Mouse (Mus musculus) lung, embryonic 16.5 days (tissue): ENCODE data around the gene Cdhr1. TPM values are rescaled to one million over a fixed set of nuclear protein-coding genes. Genes with fewer than 3 reads are reported as not detected.

Source experiments
- ATAC-seq: fragments of 200-750 bp; cut with Nextera tagmentation; 2 replicates; pipeline ENCODE4 v1.8.0; 2017; ENCODE audit warnings: low read depth, mild to moderate bottlenecking, moderate library complexity
- H3K27ac ChIP-seq: fragments of 300-500 bp; sonication (generic); 2 replicates; pipeline ENCODE4 v1.5.1; 2014; ENCODE audit warnings: mild to moderate bottlenecking, control low read depth, low read length
- H3K27me3 ChIP-seq: fragments of 300-500 bp; sonication (generic); 2 replicates; pipeline ENCODE4 v1.6.1; 2014; ENCODE audit warnings: low read depth, low read length, mixed read lengths; ENCODE audit not compliant: control insufficient read depth, insufficient read depth
- H3K36me3 ChIP-seq: fragments of 300-500 bp; sonication (generic); 2 replicates; pipeline ENCODE4 v1.6.1; 2014; ENCODE audit warnings: low read length; ENCODE audit not compliant: control insufficient read depth, insufficient read depth
- H3K4me1 ChIP-seq: fragments of 300-500 bp; sonication (generic); replicated peaks from 2 replicates; pipeline ENCODE4 v1.6.1; 2014; ENCODE audit warnings: low read length, mixed read lengths; ENCODE audit not compliant: control insufficient read depth, insufficient read depth
- H3K4me2 ChIP-seq: fragments of 300-500 bp; sonication (generic); 2 replicates; pipeline ENCODE4 v1.6.1; 2014; ENCODE audit warnings: low read depth, low read length, control low read depth
- H3K4me3 ChIP-seq: fragments of 300-500 bp; sonication (generic); 2 replicates; pipeline ENCODE4 v1.5.1; 2014; ENCODE audit warnings: mild to moderate bottlenecking, low read length, control low read depth
- H3K9ac ChIP-seq: fragments of 300-500 bp; sonication (generic); 2 replicates; pipeline ENCODE4 v1.6.1; 2014; ENCODE audit warnings: low read length, control low read depth
- H3K9me3 ChIP-seq: fragments of 300-500 bp; sonication (generic); 2 replicates; pipeline ENCODE4 v1.6.1; 2016; ENCODE audit warnings: low read length; ENCODE audit not compliant: control insufficient read depth
- WGBS: fragments of 180-500 bp; shearing (Covaris S2); extraction: QIAGEN DNeasy Blood & Tissue Kit; methylation state at CpG from one replicate; pipeline ENCODE4 v1.1.7; 2014; 5-methylcytosine and 5-hydroxymethylcytosine counted together
- polyA plus RNA-seq: library from polyadenylated mRNA; unstranded; fragments of >200 nt; fragmentation: Nextera tagmentation; extraction: Ambion mirVana; gene quantifications from 2 replicates; pipeline ENCODE4 v1.2.1, GENCODE M21; 2015

Cdhr1 gene
- polyA plus RNA-seq, 1 experiment from 2014 or later, result 0.09 TPM

DNA sequence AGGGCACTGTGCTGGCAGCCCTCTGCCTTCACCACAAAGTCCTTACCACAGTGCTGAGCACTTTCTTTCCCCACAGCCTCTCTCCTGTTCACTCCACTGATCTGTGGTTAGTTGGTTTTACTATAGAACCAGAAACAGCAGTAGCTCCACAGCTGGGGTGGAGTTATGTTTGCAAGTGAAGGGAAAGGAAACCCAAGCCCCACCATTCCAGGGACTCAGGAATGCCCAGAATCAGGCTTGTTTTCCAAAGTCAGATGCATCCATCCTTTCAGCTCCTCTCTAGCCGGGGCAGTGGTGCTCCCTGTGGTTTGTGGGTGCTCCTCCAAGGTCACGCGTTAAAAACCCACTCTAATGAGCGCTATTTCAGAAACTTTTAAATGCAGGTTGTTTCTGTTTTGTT lies 2.6 kb downstream of the Cdhr1 start:
- ATAC-seq, result no peak
- 59% methylated on average over 4 of the region's 4 CpGs for WGBS
- H3K27me3 ChIP-seq, result peaks cover 19% of the 10 kb centered on the region; the same call in 1 of the 2 replicates

DNA sequence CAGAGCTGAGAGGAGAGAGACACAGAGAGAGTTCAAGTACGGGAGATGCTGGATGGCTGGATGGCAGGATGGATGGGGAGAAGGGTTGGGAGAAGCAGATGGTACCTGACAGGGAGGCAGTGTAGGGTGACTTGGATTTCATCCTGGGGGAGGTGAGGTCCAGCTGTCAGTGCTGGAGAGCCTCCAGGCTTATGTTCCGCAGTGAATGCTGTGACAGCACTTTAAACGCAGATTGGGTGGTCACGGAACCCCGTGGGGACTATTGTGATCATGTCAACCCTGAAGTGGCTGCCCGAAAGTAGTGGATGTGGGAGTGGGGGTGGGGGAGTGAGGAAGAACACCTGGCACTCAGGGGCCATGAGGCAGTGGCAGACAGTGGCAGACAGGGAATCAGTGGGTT lies 3.7 kb downstream of the Cdhr1 start:
- Histone ChIP-seq H3K4me3 (no peak overlapping the region), H3K27ac (no peak overlapping the region), H3K9me3 (no peaks in the 10 kb centered on the region), H3K9ac (no peak overlapping the region), H3K4me2 (no peak overlapping the region), H3K36me3 (no peaks in the 10 kb centered on the region), H3K4me1 (no peaks in the 10 kb centered on the region), H3K27me3 (peaks cover 19% of the 10 kb centered on the region; the same call in 1 of the 2 replicates)
- no peak for ATAC-seq
- 61% methylated on average over 6 of the region's 6 CpGs for WGBS

More for the DNA sequence above, 2.6 kb downstream of the Cdhr1 start:
- Histone ChIP-seq H3K9me3 (no peaks in the 10 kb centered on the region), H3K36me3 (no peaks in the 10 kb centered on the region), H3K27ac (no peak overlapping the region), H3K9ac (no peak overlapping the region), H3K4me3 (no peak overlapping the region), H3K4me1 (no peaks in the 10 kb centered on the region), H3K4me2 (no peak overlapping the region)

DNA sequence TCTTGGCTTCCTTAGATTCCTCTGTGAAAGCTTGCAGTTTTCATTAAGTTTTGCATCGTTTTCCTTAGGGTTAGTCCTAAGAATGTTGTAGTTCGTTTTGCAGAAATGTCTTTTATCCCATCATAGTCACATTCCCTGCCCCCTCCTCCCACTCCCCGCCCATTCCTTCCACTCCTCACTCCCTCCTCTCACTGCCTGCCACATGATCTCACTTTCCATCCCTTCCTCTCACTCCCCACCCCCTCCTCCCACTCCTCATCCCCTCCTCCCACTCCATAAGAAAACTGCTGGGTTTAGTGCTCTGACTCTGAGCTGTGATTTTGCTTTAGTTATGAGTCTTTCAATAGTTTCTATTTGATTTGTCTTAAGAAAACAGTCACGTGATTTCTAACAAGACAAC lies 14.4 kb downstream of the Cdhr1 start:
- WGBS, result 26% methylated on average over 4 of the region's 4 CpGs
- H3K9ac ChIP-seq, result no peak overlapping the region
- no peak for ATAC-seq
- no peak overlapping the region for H3K27ac ChIP-seq
- no peaks in the 10 kb centered on the region for H3K27me3 ChIP-seq
- no peaks in the 10 kb centered on the region for H3K4me1 ChIP-seq
- no peak overlapping the region for H3K4me2 ChIP-seq
- no peaks in the 10 kb centered on the region for H3K36me3 ChIP-seq
- no peak overlapping the region for H3K4me3 ChIP-seq
- H3K9me3 ChIP-seq, result no peaks in the 10 kb centered on the region

DNA sequence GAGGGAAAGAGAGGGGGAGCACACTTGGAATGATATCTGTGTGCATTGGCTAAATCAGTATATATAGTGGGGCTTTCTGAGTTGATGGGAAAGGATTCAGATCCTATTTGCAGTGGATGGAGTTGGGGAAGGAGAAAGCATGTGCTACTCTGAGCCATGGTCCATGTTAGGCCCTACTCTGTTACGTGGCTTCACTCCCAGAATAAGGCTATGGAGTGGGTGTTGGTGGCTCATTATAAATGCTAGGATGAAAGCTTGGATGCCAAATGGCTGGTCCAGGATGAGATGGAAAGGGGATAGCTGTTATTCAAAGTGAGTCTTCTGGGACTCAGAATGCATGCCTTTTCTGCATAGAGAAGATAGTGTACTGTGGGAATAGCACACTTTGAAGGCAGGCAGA lies 17.4 kb downstream of the Cdhr1 start:
- no peak overlapping the region for H3K4me2 ChIP-seq
- no peaks in the 10 kb centered on the region for H3K9me3 ChIP-seq
- H3K4me1 ChIP-seq, result no peaks in the 10 kb centered on the region
- no peaks in the 10 kb centered on the region for H3K36me3 ChIP-seq
- ATAC-seq, result no peak
- no peak overlapping the region for H3K9ac ChIP-seq
- WGBS, result 63% methylated on average over 1 of the region's 1 CpGs
- H3K27ac ChIP-seq, result no peak overlapping the region
- no peak overlapping the region for H3K4me3 ChIP-seq
- no peaks in the 10 kb centered on the region for H3K27me3 ChIP-seq

- H3K9ac ChIP-seq, result no peak overlapping the region
- H3K4me1 ChIP-seq, result no peaks in the 10 kb centered on the region
- no peak for ATAC-seq
- H3K27ac ChIP-seq, result no peak overlapping the region
- no peaks in the 10 kb centered on the region for H3K9me3 ChIP-seq
- H3K4me3 ChIP-seq, result no peak overlapping the region
- H3K27me3 ChIP-seq, result no peaks in the 10 kb centered on the region
- WGBS, result 18% methylated on average over 9 of the region's 9 CpGs
- H3K36me3 ChIP-seq, result no peaks in the 10 kb centered on the region
- H3K4me2 ChIP-seq, result no peak overlapping the region
Measured at GRCm38 (mm10) chr14:37068516-37068915, 29.6 kb downstream of the Cdhr1 start.

DNA sequence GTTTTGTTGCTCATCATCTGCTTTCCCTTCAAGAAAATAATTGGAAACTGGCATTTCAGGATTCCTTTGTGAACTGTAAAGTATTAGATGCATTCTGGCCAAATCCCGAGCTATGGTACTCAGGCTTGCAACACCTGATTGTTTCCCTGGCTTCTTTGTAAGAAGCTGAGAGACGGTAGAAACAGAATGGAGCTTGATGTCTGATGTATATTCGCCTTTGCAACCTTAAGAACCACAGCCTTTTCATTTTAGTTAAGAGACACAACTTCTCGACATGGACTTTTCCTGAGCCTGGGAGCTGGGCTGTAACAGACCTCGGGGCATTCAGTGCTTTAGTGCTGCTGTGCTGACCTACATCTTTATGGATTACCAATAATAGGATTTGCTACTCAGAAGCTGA lies 30.5 kb downstream of the Cdhr1 start, which contains the start of gene Lrit2:
Gene Lrit2 (plus strand): TSS at position 301 of the 400 bp plus-strand sequence.
- Histone ChIP-seq H3K36me3 (no peaks in the 10 kb centered on the region), H3K4me2 (no peak within 1 kb of the TSS), H3K9ac (no peak within 1 kb of the TSS), H3K4me3 (no peak within 1 kb of the TSS), H3K27me3 (no peaks in the 10 kb centered on the region), H3K27ac (no peak within 1 kb of the TSS), H3K4me1 (no peaks in the 10 kb centered on the region), H3K9me3 (no peaks in the 10 kb centered on the region)
- no peak for ATAC-seq
- WGBS, result 70% methylated on average over 5 of the region's 5 CpGs

- H3K9me3 ChIP-seq, result no peaks in the 10 kb centered on the region
- no peaks in the 10 kb centered on the region for H3K36me3 ChIP-seq
- no peak overlapping the region for H3K4me2 ChIP-seq
- no peak overlapping the region for H3K4me3 ChIP-seq
- H3K27me3 ChIP-seq, result no peaks in the 10 kb centered on the region
- no peak overlapping the region for H3K9ac ChIP-seq
- no peak overlapping the region for H3K27ac ChIP-seq
- ATAC-seq, result no peak
- no peaks in the 10 kb centered on the region for H3K4me1 ChIP-seq
- 53% methylated on average over 2 of the region's 2 CpGs for WGBS
Measured at GRCm38 (mm10) chr14:37066636-37067035, 31.5 kb downstream of the Cdhr1 start.

GRCm38 (mm10) chr14:37064849-37065248 lies 33.3 kb downstream of the Cdhr1 start:
- Histone ChIP-seq H3K4me3 (no peak overlapping the region), H3K27ac (no peak overlapping the region), H3K36me3 (no peaks in the 10 kb centered on the region), H3K4me1 (no peaks in the 10 kb centered on the region), H3K27me3 (no peaks in the 10 kb centered on the region), H3K9ac (no peak overlapping the region), H3K4me2 (no peak overlapping the region), H3K9me3 (no peaks in the 10 kb centered on the region)
- ATAC-seq, result no peak
- WGBS, result 39% methylated on average over 2 of the region's 2 CpGs

DNA sequence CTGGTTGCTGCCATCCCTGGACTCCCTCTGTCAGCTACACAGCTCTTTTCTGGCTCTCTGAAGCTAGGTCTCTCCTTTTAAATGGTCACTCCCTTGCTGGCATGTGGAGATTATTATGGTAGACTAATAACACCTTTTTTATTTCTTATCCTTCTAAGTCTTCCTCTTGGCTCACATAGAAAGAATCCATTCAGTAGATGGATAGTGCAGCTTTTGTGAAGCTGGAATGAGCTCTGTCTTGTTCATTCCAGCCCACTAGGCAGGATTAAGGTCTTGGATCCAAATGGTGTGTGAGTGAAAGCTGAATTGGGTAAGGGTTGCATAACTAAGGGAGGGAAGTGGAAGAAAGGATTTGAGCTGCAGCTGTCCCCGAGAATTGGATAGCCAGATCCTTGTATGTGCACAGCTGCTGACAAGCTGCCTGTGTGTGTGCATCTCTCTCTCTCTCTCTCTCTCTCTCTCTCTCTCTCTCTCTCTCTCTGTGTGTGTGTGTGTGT lies 49.2 kb downstream of the Cdhr1 start, which contains the start of gene Rgr:
Gene Rgr (minus strand): TSS at position 51 of the 497 bp plus-strand sequence.
- no peaks in the 10 kb centered on the region for H3K9me3 ChIP-seq
- WGBS, result 67% methylated on average over 1 of the region's 1 CpGs
- no peak within 1 kb of the TSS for H3K4me2 ChIP-seq
- no peak within 1 kb of the TSS for H3K27ac ChIP-seq
- no peak within 1 kb of the TSS for H3K4me3 ChIP-seq
- no peak within 1 kb of the TSS for H3K9ac ChIP-seq
- H3K27me3 ChIP-seq, result no peaks in the 10 kb centered on the region
- ATAC-seq, result no peak
- no peaks in the 10 kb centered on the region for H3K4me1 ChIP-seq
- H3K36me3 ChIP-seq, result no peaks in the 10 kb centered on the region

DNA sequence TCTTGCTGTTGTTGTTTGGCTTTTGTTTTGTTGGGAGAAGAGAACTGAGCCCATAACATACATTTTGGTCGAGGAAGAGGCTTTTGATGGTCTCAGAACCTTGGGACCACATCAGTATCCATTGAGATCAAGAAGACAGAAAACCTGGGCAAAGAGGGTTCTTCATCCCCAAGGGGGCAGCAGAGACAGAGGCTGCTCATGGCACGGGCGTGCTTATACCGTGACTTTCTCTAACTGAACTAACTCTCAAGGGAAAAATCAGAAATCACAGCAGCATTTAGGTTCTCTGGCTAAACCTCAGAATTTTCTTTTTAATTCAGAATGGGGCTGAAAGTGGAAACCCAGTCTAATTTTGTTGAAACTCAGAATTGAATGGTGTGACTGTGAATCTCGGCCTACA lies 63.7 kb downstream of the Cdhr1 start:
- no peak for ATAC-seq
- H3K4me2 ChIP-seq, result no peak overlapping the region
- H3K9me3 ChIP-seq, result no peaks in the 10 kb centered on the region
- no peak overlapping the region for H3K27ac ChIP-seq
- 37% methylated on average over 5 of the region's 5 CpGs for WGBS
- H3K4me3 ChIP-seq, result no peak overlapping the region
- H3K36me3 ChIP-seq, result no peaks in the 10 kb centered on the region
- H3K9ac ChIP-seq, result no peak overlapping the region
- no peaks in the 10 kb centered on the region for H3K4me1 ChIP-seq
- no peaks in the 10 kb centered on the region for H3K27me3 ChIP-seq
